ENCODE assay signal across 8 mouse cellular contexts in genomic region chr6:29272312-29273072, GRCm38 (mm10). TPM values are rescaled to one million over a fixed set of nuclear protein-coding genes. Genes with fewer than 3 reads are reported as not detected.
DNase-seq lines count a peak whose midpoint lies in the region; ATAC-seq and TF ChIP-seq lines count a peak whose summit lies in the region.

Gene Hilpda (plus strand): TSS chr6:29272488.

- no peaks in the 10 kb centered on the region for H3K27me3 ChIP-seq in C2C12 (ENCODE audit: control insufficient read depth, insufficient read depth, insufficient read length)
- peaks cover 19% of the 10 kb centered on the region for H3K27me3 ChIP-seq in erythroblast, embryonic 14.5 days (ENCODE audit: control insufficient read depth)
- H3K27me3 ChIP-seq in heart, embryonic 12.5 days (replicated peaks): no peaks in the 10 kb centered on the region
- H3K27me3 ChIP-seq in kidney, postnatal 0 days (ENCODE audit: insufficient read depth, low read length): no peaks in the 10 kb centered on the region
- no peaks in the 10 kb centered on the region for H3K27me3 ChIP-seq in liver, embryonic 11.5 days (replicated peaks; ENCODE audit: control insufficient read depth, insufficient read depth, low read length)
- H3K27me3 ChIP-seq in stomach, embryonic 14.5 days (ENCODE audit: control insufficient read depth, insufficient read depth, low read length): no peaks in the 10 kb centered on the region

- H3K4me2 ChIP-seq in heart, embryonic 12.5 days: peak within 1 kb of the TSS; percentile 66
- H3K4me2 ChIP-seq in kidney, postnatal 0 days (ENCODE audit: low read length): peak within 1 kb of the TSS; percentile 81
- H3K4me2 ChIP-seq in liver, embryonic 11.5 days: peak within 1 kb of the TSS; percentile 82
- peak within 1 kb of the TSS; percentile 56 for H3K4me2 ChIP-seq in stomach, embryonic 14.5 days (replicated peaks; ENCODE audit: low read depth, low read length)

- no peaks in the 10 kb centered on the region for H3K9me3 ChIP-seq in erythroblast, embryonic 14.5 days (ENCODE audit: control insufficient read depth, low read length)
- no peaks in the 10 kb centered on the region for H3K9me3 ChIP-seq in heart, embryonic 12.5 days (replicated peaks)
- no peaks in the 10 kb centered on the region for H3K9me3 ChIP-seq in kidney, postnatal 0 days (replicated peaks; ENCODE audit: low read length)
- no peaks in the 10 kb centered on the region for H3K9me3 ChIP-seq in liver, embryonic 11.5 days (ENCODE audit: control insufficient read depth, low read length)
- H3K9me3 ChIP-seq in stomach, embryonic 14.5 days (ENCODE audit: control insufficient read depth, low read depth, low read length): no peaks in the 10 kb centered on the region

- H3K4me3 ChIP-seq in C2C12 (ENCODE audit: insufficient read depth, poor library complexity, severe bottlenecking): peak within 1 kb of the TSS; percentile 68
- H3K4me3 ChIP-seq in erythroblast, embryonic 14.5 days (replicated peaks): peak within 1 kb of the TSS; percentile 75
- peak within 1 kb of the TSS; percentile 83 for H3K4me3 ChIP-seq in heart, embryonic 12.5 days
- H3K4me3 ChIP-seq in kidney, postnatal 0 days (replicated peaks; ENCODE audit: low read depth, low read length): peak within 1 kb of the TSS; percentile 71
- H3K4me3 ChIP-seq in liver, embryonic 11.5 days (ENCODE audit: low read depth, low read length): peak within 1 kb of the TSS; percentile 68
- peak within 1 kb of the TSS; percentile 59 for H3K4me3 ChIP-seq in stomach, embryonic 14.5 days (ENCODE audit: low read depth, low read length)

- 1% methylated on average over 46 of the region's 46 CpGs for WGBS in heart, embryonic 12.5 days
- WGBS in kidney, postnatal 0 days: under 1% methylated on average over 45 of the region's 46 CpGs
- 1% methylated on average over 46 of the region's 46 CpGs for WGBS in liver, embryonic 11.5 days
- under 1% methylated on average over 46 of the region's 46 CpGs for WGBS in stomach, embryonic 14.5 days

- TF ChIP-seq CTCF in C2C12 (IDR thresholded peaks at IDR 0.05; ENCODE audit: control insufficient read depth, insufficient read depth, insufficient read length): no peak
- no peak for TF ChIP-seq CTCF in brain, embryonic 14.5 days (IDR thresholded peaks at IDR 0.05; ENCODE audit: borderline replicate concordance, extremely low read depth, insufficient read depth, insufficient read length)
- TF ChIP-seq CTCF in kidney, postnatal 0 days (IDR thresholded peaks at IDR 0.05; ENCODE audit: low read depth): no peak

- peak within 1 kb of the TSS; percentile 60 for H3ac ChIP-seq in C2C12 (ENCODE audit: control insufficient read depth, insufficient read length, low read depth)

- H3K9ac ChIP-seq in heart, embryonic 12.5 days: peak within 1 kb of the TSS; percentile 85
- H3K9ac ChIP-seq in kidney, postnatal 0 days (ENCODE audit: low read depth, low read length): peak within 1 kb of the TSS; percentile 83
- H3K9ac ChIP-seq in liver, embryonic 11.5 days (ENCODE audit: low read depth, low read length): peak within 1 kb of the TSS; percentile 78
- H3K9ac ChIP-seq in stomach, embryonic 14.5 days (replicated peaks; ENCODE audit: low read depth, low read length): peak within 1 kb of the TSS; percentile 51

- ATAC-seq in heart, embryonic 12.5 days (ENCODE audit: insufficient number of reproducible peaks, low FRiP score): peak; percentile 99
- ATAC-seq in kidney, postnatal 0 days (replicated peaks; ENCODE audit: low FRiP score, low read depth): peak; percentile 97
- peak; percentile 97 for ATAC-seq in liver, embryonic 11.5 days (replicated peaks; ENCODE audit: low FRiP score)
- peak; percentile 98 for ATAC-seq in stomach, embryonic 14.5 days (ENCODE audit: insufficient number of reproducible peaks, insufficient read depth, low FRiP score, low read depth)

- H3K27ac ChIP-seq in heart, embryonic 12.5 days (ENCODE audit: poor library complexity, severe bottlenecking): peak within 1 kb of the TSS; percentile 78
- peak within 1 kb of the TSS; percentile 60 for H3K27ac ChIP-seq in kidney, postnatal 0 days
- peak within 1 kb of the TSS; percentile 84 for H3K27ac ChIP-seq in liver, embryonic 11.5 days (ENCODE audit: low read depth, low read length)
- peak within 1 kb of the TSS; percentile 74; the same call in 1 of the 2 replicates for H3K27ac ChIP-seq in stomach, embryonic 14.5 days (ENCODE audit: low read length)

- peaks cover 29% of the 10 kb centered on the region for H3K36me3 ChIP-seq in C2C12 (ENCODE audit: control insufficient read depth, insufficient read depth)
- peaks cover 14% of the 10 kb centered on the region for H3K36me3 ChIP-seq in erythroblast, embryonic 14.5 days (ENCODE audit: control insufficient read depth)
- H3K36me3 ChIP-seq in heart, embryonic 12.5 days: peaks cover 16% of the 10 kb centered on the region
- 0 out of 2 replicates have a peak, but pooled peaks cover 4% of the 10 kb centered on the region for H3K36me3 ChIP-seq in kidney, postnatal 0 days (ENCODE audit: insufficient read depth, low read length)
- 0 out of 2 replicates have a peak, but pooled peaks cover 6% of the 10 kb centered on the region for H3K36me3 ChIP-seq in liver, embryonic 11.5 days (ENCODE audit: control insufficient read depth, insufficient read depth, low read length)
- H3K36me3 ChIP-seq in stomach, embryonic 14.5 days (ENCODE audit: control insufficient read depth, insufficient read depth, low read length): peaks cover 9% of the 10 kb centered on the region

- TF ChIP-seq POLR2A in brain, embryonic 14.5 days (IDR thresholded peaks at IDR 0.05; ENCODE audit: borderline replicate concordance, extremely low read depth, insufficient read depth, insufficient read length, poor library complexity, severe bottlenecking): peak; percentile 49; the same call in 1 of the 2 replicates

- DNase-seq in brain, embryonic 14.5 days (ENCODE audit: low read depth): peak; percentile 97
- DNase-seq in kidney, postnatal 0 days (ENCODE audit: low spot score): peak; percentile 96
- DNase-seq in liver, embryonic 11.5 days (ENCODE audit: low spot score): peak; percentile 93
- peak; percentile 97 for DNase-seq in naive thymus-derived CD4-positive, alpha-beta T cell, adult 2 months (ENCODE audit: low read depth)

- H3K79me2 ChIP-seq in C2C12 (ENCODE audit: control insufficient read depth, insufficient read depth): peaks cover 29% of the 10 kb centered on the region

- peaks cover 24% of the 10 kb centered on the region for H3K4me1 ChIP-seq in erythroblast, embryonic 14.5 days (ENCODE audit: control insufficient read depth)
- peaks cover 23% of the 10 kb centered on the region for H3K4me1 ChIP-seq in heart, embryonic 12.5 days (replicated peaks)
- H3K4me1 ChIP-seq in kidney, postnatal 0 days (replicated peaks; ENCODE audit: insufficient read depth, low read length): no peaks in the 10 kb centered on the region
- peaks cover 14% of the 10 kb centered on the region for H3K4me1 ChIP-seq in liver, embryonic 11.5 days (replicated peaks; ENCODE audit: control insufficient read depth, insufficient read depth, low read length)
- H3K4me1 ChIP-seq in stomach, embryonic 14.5 days (ENCODE audit: control insufficient read depth, insufficient read depth, low read length): peaks cover 15% of the 10 kb centered on the region

- peaks cover 19% of the 10 kb centered on the region for H3K79me3 ChIP-seq in C2C12 (ENCODE audit: low read depth)

TF ChIP-seq in C2C12, 6 proteins besides CTCF, POLR2A, EP300 and RAD21:
- peak; percentile 96 for TF ChIP-seq MAX (IDR thresholded peaks at IDR 0.05)
- TF ChIP-seq CEBPB (IDR thresholded peaks at IDR 0.05; ENCODE audit: low read depth): no peak

RNA-seq across cellular contexts. Expression of gene Hilpda, which starts in this region (rescaled TPM):
- 33.9 TPM for polyA plus RNA-seq in C2C12 (2012; fragmentation: generic; extraction: Trizol)
- 26.4 and 43.9 TPM in 2 replicates for polyA plus RNA-seq in brain, embryonic 14.5 days (2012; rRNA removed)
- polyA plus RNA-seq in erythroblast, embryonic 14.5 days (2012): 0.76 and 0.80 TPM in 2 replicates
- polyA plus RNA-seq in heart, embryonic 12.5 days (2016; fragmentation: Nextera tagmentation; extraction: Ambion mirVana): 22.7 TPM in 2 replicates
- 32.8 and 34.2 TPM in 2 replicates for polyA plus RNA-seq in kidney, postnatal 0 days (2015; fragmentation: Nextera tagmentation; extraction: Ambion mirVana)
- polyA plus RNA-seq in liver, embryonic 11.5 days (2014; fragmentation: Nextera tagmentation; extraction: Ambion mirVana): 34.2 and 35.3 TPM in 2 replicates
- 36.5 and 40.1 TPM in 2 replicates for polyA plus RNA-seq in stomach, embryonic 14.5 days (2014; fragmentation: Nextera tagmentation; extraction: Ambion mirVana)

Comparison
In these comparisons a context has a peak if more than half of its experiments do, and no peak if none do; other contexts are left out.
1. Peak in every context shown above with its lines: DNase-seq, ATAC-seq, H3K4me3 ChIP-seq and H3K27ac ChIP-seq.
2. RNA of gene Hilpda (polyA plus RNA-seq): 36.5 to 40.1 TPM in stomach, embryonic 14.5 days, 34.2 to 35.3 TPM in liver, embryonic 11.5 days, 32.8 to 34.2 TPM in kidney, postnatal 0 days, 33.9 TPM in C2C12 (single experiment), 26.4 to 43.9 TPM in brain, embryonic 14.5 days and 22.7 TPM in heart, embryonic 12.5 days; 0.76 to 0.80 TPM in erythroblast, embryonic 14.5 days; every median in the first group is over 10 times any median in the second.